Comparison of ENCODE assay signal across 7 mouse cellular contexts in the genomic region with DNA sequence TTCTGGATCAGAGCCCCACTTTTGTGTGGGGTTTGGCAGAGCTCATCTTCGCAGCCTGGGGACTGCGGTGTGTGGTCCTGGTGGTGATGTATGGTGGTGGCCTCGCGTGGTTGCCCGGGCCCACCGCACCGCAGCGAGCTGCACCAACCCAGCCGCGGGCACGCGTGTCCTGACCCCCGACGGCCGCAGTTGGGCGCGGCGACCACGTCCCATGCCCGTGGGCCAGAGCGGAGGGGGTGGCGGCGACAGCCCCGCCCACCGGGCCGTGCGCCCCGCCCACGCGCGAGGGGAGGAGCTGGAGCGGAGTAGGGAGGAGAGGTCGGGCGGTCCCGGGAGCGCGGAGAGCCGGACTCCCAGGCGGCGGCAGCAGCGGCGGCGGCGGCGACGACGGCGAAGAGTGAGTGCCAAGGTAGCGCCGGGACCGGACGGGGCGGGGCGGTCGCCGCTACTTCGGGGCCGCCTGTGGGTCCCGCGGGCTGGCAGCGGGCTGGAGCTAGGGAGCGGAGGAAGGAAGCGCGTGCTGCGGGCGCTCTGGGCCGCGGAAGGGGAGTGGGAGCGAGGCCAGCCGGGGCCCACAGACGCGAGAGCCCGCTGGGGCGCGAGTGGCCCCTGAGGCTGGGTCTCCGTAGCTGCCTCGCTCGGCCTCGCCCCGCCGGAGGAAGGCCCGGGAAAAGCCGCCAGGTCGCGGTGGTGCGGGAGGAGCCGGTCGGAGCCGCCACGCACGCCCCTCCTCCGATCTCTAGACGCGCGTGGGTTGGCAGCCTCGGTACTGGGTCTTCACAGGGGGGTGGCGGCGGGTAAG. TPM values are rescaled to one million over a fixed set of nuclear protein-coding genes. Genes with fewer than 3 reads are reported as not detected.
DNase-seq lines count a peak whose midpoint lies in the region; ATAC-seq and TF ChIP-seq lines count a peak whose summit lies in the region.

Gng12 (plus strand) TSS at position 279 of the 802 bp plus-strand sequence.

- DNase-seq in adrenal gland, postnatal 14 days = peak; percentile 94
- peak; percentile 68 for DNase-seq in embryonic facial prominence, embryonic 11.5 days (ENCODE audit: low spot score)
- DNase-seq in kidney, adult 11 months = peak; percentile 90
- DNase-seq in limb, embryonic 10.5 days (ENCODE audit: low spot score) = peak; percentile 89

- H3K36me3 ChIP-seq in embryonic facial prominence, embryonic 11.5 days (replicated peaks; ENCODE audit: control insufficient read depth, insufficient read depth, low read depth, low read length) = no peaks in the 10 kb centered on the region
- no peaks in the 10 kb centered on the region for H3K36me3 ChIP-seq in limb, embryonic 10.5 days
- no peaks in the 10 kb centered on the region for H3K36me3 ChIP-seq in midbrain, embryonic 12.5 days
- no peaks in the 10 kb centered on the region for H3K36me3 ChIP-seq in small intestine, adult 2 months (ENCODE audit: control insufficient read depth, insufficient read depth, low read length)

- H3K4me3 ChIP-seq in embryonic facial prominence, embryonic 11.5 days (ENCODE audit: low read depth, low read length) = peak within 1 kb of the TSS; percentile 77
- peak within 1 kb of the TSS; percentile 92 for H3K4me3 ChIP-seq in limb, embryonic 10.5 days
- peak within 1 kb of the TSS; percentile 79 for H3K4me3 ChIP-seq in midbrain, embryonic 12.5 days
- peak within 1 kb of the TSS; percentile 96 for H3K4me3 ChIP-seq in small intestine, adult 2 months (ENCODE audit: low read depth, low read length)

- WGBS in embryonic facial prominence, embryonic 11.5 days = under 1% methylated on average over 73 of the region's 98 CpGs
- under 1% methylated on average over 98 of the region's 98 CpGs for WGBS in limb, embryonic 10.5 days
- WGBS in midbrain, embryonic 12.5 days = under 1% methylated on average over 83 of the region's 98 CpGs
- under 1% methylated on average over 95 of the region's 98 CpGs for WGBS in small intestine, adult 2 months

- no peak within 1 kb of the TSS for H3K27ac ChIP-seq in embryonic facial prominence, embryonic 11.5 days (replicated peaks; ENCODE audit: low read depth, low read length)
- peak within 1 kb of the TSS; percentile 93 for H3K27ac ChIP-seq in limb, embryonic 10.5 days
- H3K27ac ChIP-seq in midbrain, embryonic 12.5 days (replicated peaks) = no peak within 1 kb of the TSS
- H3K27ac ChIP-seq in small intestine, adult 2 months (ENCODE audit: insufficient read depth, low read depth, low read length) = peak within 1 kb of the TSS; percentile 83

- H3K4me2 ChIP-seq in embryonic facial prominence, embryonic 11.5 days (ENCODE audit: low read depth, low read length) = peak within 1 kb of the TSS; percentile 89
- peak within 1 kb of the TSS; percentile 89 for H3K4me2 ChIP-seq in midbrain, embryonic 12.5 days (replicated peaks)

- peak within 1 kb of the TSS; percentile 83 for H3K9ac ChIP-seq in embryonic facial prominence, embryonic 11.5 days (replicated peaks; ENCODE audit: low read length)
- H3K9ac ChIP-seq in midbrain, embryonic 12.5 days (replicated peaks) = peak within 1 kb of the TSS; percentile 67

- peak; percentile 76 for TF ChIP-seq POLR2A in small intestine, adult 2 months (IDR thresholded peaks at IDR 0.05; ENCODE audit: low read depth, low read length)

- no peaks in the 10 kb centered on the region for H3K27me3 ChIP-seq in embryonic facial prominence, embryonic 11.5 days (ENCODE audit: control insufficient read depth, insufficient read depth, low read length)
- H3K27me3 ChIP-seq in limb, embryonic 10.5 days (ENCODE audit: low read depth, poor library complexity, severe bottlenecking) = no peaks in the 10 kb centered on the region
- peaks cover 12% of the 10 kb centered on the region for H3K27me3 ChIP-seq in midbrain, embryonic 12.5 days
- no peaks in the 10 kb centered on the region for H3K27me3 ChIP-seq in small intestine, adult 2 months (ENCODE audit: control insufficient read depth, insufficient read depth, low read length)

- no peaks in the 10 kb centered on the region for H3K9me3 ChIP-seq in embryonic facial prominence, embryonic 11.5 days (replicated peaks; ENCODE audit: control insufficient read depth, low read length)
- no peaks in the 10 kb centered on the region for H3K9me3 ChIP-seq in limb, embryonic 10.5 days (replicated peaks)
- H3K9me3 ChIP-seq in midbrain, embryonic 12.5 days = no peaks in the 10 kb centered on the region

- TF ChIP-seq CTCF in small intestine, adult 2 months (IDR thresholded peaks at IDR 0.05; ENCODE audit: extremely low read depth, insufficient read length, insufficient replicate concordance, low read depth, low read length) = no peak

- ATAC-seq in embryonic facial prominence, embryonic 11.5 days (replicated peaks; ENCODE audit: insufficient number of reproducible peaks, low FRiP score, low TSS enrichment, low read depth) = peak; percentile 87
- ATAC-seq in granulocyte monocyte progenitor cell, adult 5-6 weeks (replicated peaks; ENCODE audit: poor library complexity, severe bottlenecking) = peak; percentile 75
- ATAC-seq in midbrain, embryonic 12.5 days (ENCODE audit: low FRiP score, low read depth) = peak; percentile 90

- H3K4me1 ChIP-seq in embryonic facial prominence, embryonic 11.5 days (ENCODE audit: control insufficient read depth, insufficient read depth, low read length) = no peaks in the 10 kb centered on the region
- peaks cover 26% of the 10 kb centered on the region for H3K4me1 ChIP-seq in limb, embryonic 10.5 days
- 0 out of 2 replicates have a peak, but pooled peaks cover 10% of the 10 kb centered on the region for H3K4me1 ChIP-seq in midbrain, embryonic 12.5 days
- peaks cover 3% of the 10 kb centered on the region for H3K4me1 ChIP-seq in small intestine, adult 2 months (ENCODE audit: control insufficient read depth, insufficient read depth, insufficient read length, low read length)

RNA-seq across cellular contexts. Expression of gene Gng12, which starts in this region (rescaled TPM):
- total RNA-seq in adrenal gland, postnatal 14 days (2021) = 85.3 and 93.6 TPM in 2 replicates
- 58.7 and 67.0 TPM in 2 replicates for polyA plus RNA-seq in embryonic facial prominence, embryonic 11.5 days (2014; fragmentation: Nextera tagmentation; extraction: Ambion mirVana)
- total RNA-seq in granulocyte monocyte progenitor cell, adult 5-6 weeks (2014; fragmentation: Nextera tagmentation) = 144 and 151 TPM in 2 replicates
- total RNA-seq in granulocyte monocyte progenitor cell, adult 5-6 weeks (2017) = 116 and 143 TPM in 2 replicates
- 61.2 and 73.9 TPM in 2 replicates for polyA plus RNA-seq in limb, embryonic 10.5 days (2016; fragmentation: Nextera tagmentation; extraction: Ambion mirVana)
- 31.7 and 34.7 TPM in 2 replicates for polyA plus RNA-seq in midbrain, embryonic 12.5 days (2016; fragmentation: Nextera tagmentation; extraction: Ambion mirVana)
- 31.3 and 73.9 TPM in 2 replicates for polyA plus RNA-seq in small intestine, adult 2 months (2012; rRNA removed)

Comparison
In these comparisons a context has a peak if more than half of its experiments do, and no peak if none do; other contexts are left out.
1. H3K27ac ChIP-seq: peak in limb, embryonic 10.5 days (single experiment) and small intestine, adult 2 months (single experiment); none in embryonic facial prominence, embryonic 11.5 days (single experiment) and midbrain, embryonic 12.5 days (single experiment).
2. Peak in every context shown above with its lines, with median percentiles within 50 percentile points of each other: DNase-seq, ATAC-seq and H3K4me3 ChIP-seq.